Mouse (Mus musculus): ENCODE data around the gene Ssbp2. TPM values are rescaled to one million over a fixed set of nuclear protein-coding genes. Genes with fewer than 3 reads are reported as not detected.
A peak's percentile ranks its signal among the peaks of the same experiment; 100 is the strongest.

Gene Ssbp2
- polyA plus RNA-seq, 1 experiment = 125 TPM

DNA sequence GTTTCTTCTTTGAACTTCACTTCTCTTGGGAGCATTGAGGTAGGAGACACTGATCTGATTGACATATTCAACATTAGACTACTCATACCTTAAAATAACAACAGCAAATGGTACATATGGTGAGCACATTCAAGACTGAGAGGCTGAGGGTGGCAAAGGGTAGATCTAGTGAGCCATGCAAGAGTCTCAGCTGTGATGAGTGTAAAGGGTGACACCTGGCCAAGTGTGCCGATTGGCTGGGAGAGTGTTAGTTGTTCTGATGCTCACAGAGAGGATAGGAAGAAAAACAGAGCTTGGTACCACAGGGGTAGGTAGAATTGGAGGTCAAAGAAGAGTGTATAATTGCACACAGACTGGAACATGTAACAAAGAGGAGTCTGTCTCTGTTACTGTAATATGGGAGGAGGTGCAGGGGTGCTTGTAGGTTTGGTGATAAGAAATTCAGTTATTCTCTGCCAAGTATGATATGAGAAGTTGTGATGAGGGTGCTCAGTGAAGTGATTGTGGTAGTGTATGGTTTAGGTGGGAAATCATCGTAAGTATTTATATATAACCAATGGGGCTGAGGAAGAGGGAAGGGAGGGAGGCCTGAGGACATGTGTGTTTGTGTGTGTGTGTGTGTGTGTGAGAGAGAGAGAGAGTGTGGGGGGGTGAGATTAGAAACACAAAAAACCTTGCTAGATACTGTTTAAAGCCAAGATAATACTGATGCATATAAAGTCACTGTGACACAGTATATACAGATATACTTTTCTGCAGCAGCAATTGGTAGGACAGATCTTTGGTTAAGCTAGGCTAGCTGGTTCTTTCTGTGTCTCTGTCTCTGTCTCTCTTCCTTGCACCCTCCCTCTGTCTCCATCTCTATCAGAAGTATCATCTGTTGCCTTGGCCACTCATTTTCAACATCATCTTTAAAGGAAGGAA lies 80.3 kb downstream of the Ssbp2 start:
- no peaks in the 10 kb centered on the region for H3K27me3 ChIP-seq (ENCODE audit: control insufficient read depth, insufficient read depth, low read length)
- TF ChIP-seq CTCF (IDR thresholded peaks at IDR 0.05; ENCODE audit: borderline replicate concordance, control insufficient read depth, extremely low read depth, insufficient read depth, low read length, poor library complexity) = no peak
- TF ChIP-seq POLR2A (IDR thresholded peaks at IDR 0.05; ENCODE audit: control insufficient read depth, extremely low read depth, insufficient read depth, low read length, poor library complexity) = no peak
- WGBS = 13% methylated on average over 2 of the region's 2 CpGs
- peaks cover 22% of the 10 kb centered on the region for H3K4me1 ChIP-seq (replicated peaks; ENCODE audit: control insufficient read depth, insufficient read depth, low read length)
- no peak overlapping the region for H3K4me3 ChIP-seq (ENCODE audit: control insufficient read depth, insufficient read depth, low read length)
- peak overlapping the region; percentile 88 for H3K27ac ChIP-seq (ENCODE audit: control insufficient read depth, insufficient read depth, low read length)
- no peak for DNase-seq
- H3K36me3 ChIP-seq (ENCODE audit: control insufficient read depth, insufficient read depth, low read length) = no peaks in the 10 kb centered on the region; the same call in 1 of the 2 replicates

DNA sequence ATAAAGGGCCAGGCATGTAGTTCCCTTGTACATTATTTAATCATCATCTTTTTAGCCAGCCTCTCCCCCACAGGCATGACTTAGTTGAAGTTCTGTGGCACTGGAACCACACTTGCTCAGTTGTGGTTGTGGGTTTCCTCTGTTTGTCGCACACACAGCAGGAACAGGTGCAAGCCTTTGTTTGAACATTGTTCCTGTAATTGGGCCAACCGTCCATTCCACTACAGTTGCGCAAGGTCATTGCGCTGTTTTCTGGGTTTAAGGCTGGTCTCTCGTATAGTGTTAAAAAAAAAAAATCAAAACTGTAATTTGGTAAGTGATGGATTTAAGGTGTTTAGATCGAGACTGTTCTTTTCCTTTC lies 81.0 kb downstream of the Ssbp2 start:
- peak; percentile 86 for DNase-seq
- Histone ChIP-seq H3K36me3 (ENCODE audit: control insufficient read depth, insufficient read depth, low read length) (no peaks in the 10 kb centered on the region; the same call in 1 of the 2 replicates), H3K4me3 (ENCODE audit: control insufficient read depth, insufficient read depth, low read length) (no peak overlapping the region), H3K4me1 (replicated peaks; ENCODE audit: control insufficient read depth, insufficient read depth, low read length) (peaks cover 22% of the 10 kb centered on the region), H3K27ac (ENCODE audit: control insufficient read depth, insufficient read depth, low read length) (peak overlapping the region; percentile 92), H3K27me3 (ENCODE audit: control insufficient read depth, insufficient read depth, low read length) (no peaks in the 10 kb centered on the region)
- 7% methylated on average over 6 of the region's 6 CpGs for WGBS
- no peak for TF ChIP-seq CTCF (IDR thresholded peaks at IDR 0.05; ENCODE audit: borderline replicate concordance, control insufficient read depth, extremely low read depth, insufficient read depth, low read length, poor library complexity)
- no peak for TF ChIP-seq POLR2A (IDR thresholded peaks at IDR 0.05; ENCODE audit: control insufficient read depth, extremely low read depth, insufficient read depth, low read length, poor library complexity)

DNA sequence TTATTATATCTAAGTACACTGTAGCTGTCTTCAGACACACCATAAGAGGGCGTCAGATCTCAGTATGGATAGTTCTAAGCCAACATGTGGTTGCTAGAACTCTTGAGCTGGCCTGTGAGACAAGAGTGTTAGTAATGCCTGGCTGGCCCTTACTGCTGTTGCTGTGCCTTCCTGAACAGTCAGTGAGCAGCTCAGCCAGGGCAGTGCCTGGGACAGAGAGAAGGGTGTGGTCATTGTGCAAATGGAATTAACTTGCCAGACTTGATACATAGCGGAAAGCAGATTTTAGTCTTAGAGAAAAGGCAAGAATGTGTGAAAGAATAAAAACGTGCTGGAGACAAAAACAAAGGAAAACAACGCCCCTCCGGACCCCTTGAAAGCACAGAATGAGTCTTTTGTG lies 83.5 kb downstream of the Ssbp2 start:
- H3K36me3 ChIP-seq (ENCODE audit: control insufficient read depth, insufficient read depth, low read length) = 0 out of 2 replicates have a peak, but pooled peaks cover 1% of the 10 kb centered on the region
- H3K27ac ChIP-seq (ENCODE audit: control insufficient read depth, insufficient read depth, low read length) = no peak overlapping the region; the same call in 1 of the 2 replicates
- 92% methylated on average over 5 of the region's 5 CpGs for WGBS
- no peaks in the 10 kb centered on the region for H3K27me3 ChIP-seq (ENCODE audit: control insufficient read depth, insufficient read depth, low read length)
- TF ChIP-seq POLR2A (IDR thresholded peaks at IDR 0.05; ENCODE audit: control insufficient read depth, extremely low read depth, insufficient read depth, low read length, poor library complexity) = no peak
- no peak for TF ChIP-seq CTCF (IDR thresholded peaks at IDR 0.05; ENCODE audit: borderline replicate concordance, control insufficient read depth, extremely low read depth, insufficient read depth, low read length, poor library complexity)
- H3K4me3 ChIP-seq (ENCODE audit: control insufficient read depth, insufficient read depth, low read length) = no peak overlapping the region
- peaks cover 10% of the 10 kb centered on the region for H3K4me1 ChIP-seq (replicated peaks; ENCODE audit: control insufficient read depth, insufficient read depth, low read length)
- DNase-seq = no peak

GRCm38 (mm10) chr13:91564047-91564446 lies 104.0 kb downstream of the Ssbp2 start:
- 95% methylated on average over 6 of the region's 6 CpGs for WGBS
- no peak for DNase-seq
- Histone ChIP-seq H3K27ac (ENCODE audit: control insufficient read depth, insufficient read depth, low read length) (no peak overlapping the region), H3K4me1 (replicated peaks; ENCODE audit: control insufficient read depth, insufficient read depth, low read length) (no peaks in the 10 kb centered on the region), H3K27me3 (ENCODE audit: control insufficient read depth, insufficient read depth, low read length) (no peaks in the 10 kb centered on the region), H3K4me3 (ENCODE audit: control insufficient read depth, insufficient read depth, low read length) (no peak overlapping the region), H3K36me3 (ENCODE audit: control insufficient read depth, insufficient read depth, low read length) (peaks cover 17% of the 10 kb centered on the region)
- TF ChIP-seq POLR2A (IDR thresholded peaks at IDR 0.05; ENCODE audit: control insufficient read depth, extremely low read depth, insufficient read depth, low read length, poor library complexity) = no peak
- TF ChIP-seq CTCF (IDR thresholded peaks at IDR 0.05; ENCODE audit: borderline replicate concordance, control insufficient read depth, extremely low read depth, insufficient read depth, low read length, poor library complexity) = no peak

DNA sequence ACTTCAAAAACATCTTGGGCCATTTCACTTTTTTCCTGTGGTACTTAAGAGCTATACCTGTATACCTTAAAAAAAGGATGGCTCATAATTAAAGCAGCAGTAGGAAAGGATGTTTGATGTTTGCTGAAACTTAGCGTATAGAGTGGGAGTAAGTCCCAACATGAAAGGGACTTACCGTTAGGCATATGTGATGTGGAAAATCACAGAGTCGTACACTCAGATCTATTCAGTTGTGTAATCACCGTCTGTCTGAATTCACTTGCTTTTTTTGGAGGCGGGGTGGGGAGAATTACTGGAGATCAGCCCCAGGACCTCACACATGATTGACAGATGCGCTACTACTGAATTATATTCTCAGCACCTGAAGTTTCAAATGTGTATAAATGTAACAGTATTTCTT lies 104.7 kb downstream of the Ssbp2 start:
- WGBS = 80% methylated on average over 6 of the region's 6 CpGs
- Histone ChIP-seq H3K4me3 (ENCODE audit: control insufficient read depth, insufficient read depth, low read length) (no peak overlapping the region), H3K4me1 (replicated peaks; ENCODE audit: control insufficient read depth, insufficient read depth, low read length) (no peaks in the 10 kb centered on the region), H3K36me3 (ENCODE audit: control insufficient read depth, insufficient read depth, low read length) (peaks cover 17% of the 10 kb centered on the region), H3K27me3 (ENCODE audit: control insufficient read depth, insufficient read depth, low read length) (no peaks in the 10 kb centered on the region), H3K27ac (ENCODE audit: control insufficient read depth, insufficient read depth, low read length) (no peak overlapping the region)
- TF ChIP-seq CTCF (IDR thresholded peaks at IDR 0.05; ENCODE audit: borderline replicate concordance, control insufficient read depth, extremely low read depth, insufficient read depth, low read length, poor library complexity) = no peak
- no peak for TF ChIP-seq POLR2A (IDR thresholded peaks at IDR 0.05; ENCODE audit: control insufficient read depth, extremely low read depth, insufficient read depth, low read length, poor library complexity)
- no peak for DNase-seq

DNA sequence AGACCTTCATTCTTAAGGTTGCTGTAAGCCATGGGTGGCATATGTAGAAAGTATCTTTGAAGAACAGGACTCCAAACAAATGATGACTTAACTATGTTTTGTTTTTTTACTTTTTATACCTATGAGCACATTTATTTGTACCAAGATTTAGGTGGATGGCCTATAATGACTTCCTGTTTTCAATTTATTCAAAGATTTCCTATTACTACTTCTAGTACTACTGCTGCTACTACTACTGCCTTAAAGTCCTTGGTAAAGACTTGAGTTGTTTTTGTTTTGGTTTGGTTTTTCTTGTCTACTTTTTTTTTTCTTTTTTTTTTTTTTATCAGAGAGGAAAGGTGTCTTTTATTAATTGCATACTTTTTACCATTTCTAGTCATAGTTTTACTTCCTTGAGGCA lies 121.4 kb downstream of the Ssbp2 start:
- no peak for DNase-seq
- TF ChIP-seq CTCF (IDR thresholded peaks at IDR 0.05; ENCODE audit: borderline replicate concordance, control insufficient read depth, extremely low read depth, insufficient read depth, low read length, poor library complexity) = no peak
- no peak for TF ChIP-seq POLR2A (IDR thresholded peaks at IDR 0.05; ENCODE audit: control insufficient read depth, extremely low read depth, insufficient read depth, low read length, poor library complexity)
- no peak overlapping the region for H3K4me3 ChIP-seq (ENCODE audit: control insufficient read depth, insufficient read depth, low read length)
- peaks cover 7% of the 10 kb centered on the region for H3K4me1 ChIP-seq (replicated peaks; ENCODE audit: control insufficient read depth, insufficient read depth, low read length)
- H3K36me3 ChIP-seq (ENCODE audit: control insufficient read depth, insufficient read depth, low read length) = no peaks in the 10 kb centered on the region
- no peak overlapping the region for H3K27ac ChIP-seq (ENCODE audit: control insufficient read depth, insufficient read depth, low read length)
- no peaks in the 10 kb centered on the region for H3K27me3 ChIP-seq (ENCODE audit: control insufficient read depth, insufficient read depth, low read length)

Data from thymus, adult 2 months (tissue).